Mouse (Mus musculus) bone marrow, adult 2 months (tissue): Measurements from ENCODE around the gene Phyhd1. TPM values are rescaled to one million over a fixed set of nuclear protein-coding genes. Genes with fewer than 3 reads are reported as not detected.

Source experiments
- H3K27ac ChIP-seq: fragments of 200-500 bp; 2 replicates; pipeline ENCODE4 v1.5.1; 2012; ENCODE audit warnings: low read depth, mild to moderate bottlenecking, control low read depth, inconsistent platforms, low read length; ENCODE audit not compliant: control insufficient read depth, poor library complexity, insufficient read depth
- H3K4me1 ChIP-seq: fragments of 200-500 bp; 2 replicates; pipeline ENCODE4 v1.6.1; 2011; ENCODE audit warnings: low read length; ENCODE audit not compliant: control insufficient read depth, insufficient read depth
- H3K4me3 ChIP-seq: fragments of 200-500 bp; replicated peaks from 2 replicates; pipeline ENCODE3; 2011; ENCODE audit warnings: mild to moderate bottlenecking, low read depth, low read length, control low read depth; ENCODE audit not compliant: control insufficient read depth
- CTCF ChIP-seq: fragments of 200-500 bp; IDR thresholded peaks from 2 replicates; pipeline ENCODE4 v1.5.1; 2011; ENCODE audit warnings: low read length, control low read depth; ENCODE audit not compliant: control insufficient read depth, insufficient read depth
- POLR2A ChIP-seq: fragments of 200-500 bp; IDR thresholded peaks from 2 replicates; pipeline ENCODE4 v1.6.1; 2011; ENCODE audit warnings: low read depth, mild to moderate bottlenecking, control low read depth, low read length, borderline replicate concordance; ENCODE audit not compliant: control insufficient read depth
- WGBS: fragments of 180-500 bp; shearing (Covaris S2); methylation state at CpG from one replicate; pipeline ENCODE4 v1.1.7; 2018; 5-methylcytosine and 5-hydroxymethylcytosine counted together
- polyA plus RNA-seq: library from polyadenylated mRNA; stranded (reverse); fragments of >200 nt; gene quantifications from 2 replicates; pipeline ENCODE4 v1.2.4, GENCODE M21; 2011; ENCODE audit warnings: low replicate concordance; ENCODE audit not compliant: missing spikeins, insufficient read depth, insufficient read length

Gene Phyhd1
- polyA plus RNA-seq, 1 experiment = 23.0 TPM

DNA sequence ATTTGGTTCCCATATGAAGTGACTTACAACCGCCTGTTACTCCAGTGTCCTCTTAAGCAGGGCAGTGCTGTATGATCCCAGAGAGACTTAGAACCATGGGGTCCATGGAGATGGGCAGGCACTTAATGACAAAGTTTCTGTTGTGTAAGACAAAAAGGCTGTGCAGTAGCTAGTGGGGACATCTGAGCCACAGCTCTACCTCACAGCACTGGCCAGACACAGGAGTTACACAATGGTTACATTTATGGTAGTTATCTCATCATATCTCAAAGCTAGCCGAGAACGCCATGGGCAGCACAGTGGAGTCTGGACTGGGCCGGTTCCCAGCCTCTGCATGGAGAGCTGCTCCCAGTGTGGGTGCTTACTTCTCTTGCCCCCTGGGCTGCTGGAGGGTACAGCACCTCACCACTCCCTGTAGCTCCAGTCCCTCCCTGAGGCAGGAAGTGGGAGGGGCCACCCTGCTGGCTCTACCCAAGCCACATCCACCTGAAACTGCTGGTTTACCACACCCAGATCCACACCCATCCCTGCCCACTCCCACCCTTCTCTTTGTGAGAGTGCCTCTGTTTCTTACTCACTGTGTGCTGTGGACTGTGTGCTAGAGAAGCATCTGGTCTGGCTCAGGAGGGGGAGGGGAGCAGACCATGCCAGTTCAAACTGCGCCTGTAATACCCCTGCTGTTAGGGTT is 14.4 kb upstream of the Phyhd1 start:
- 28% methylated on average over 5 of the region's 5 CpGs for WGBS
- TF ChIP-seq POLR2A (peak; percentile 55; the same call in 1 of the 2 replicates), CTCF (no peak)
- no peak overlapping the region for H3K4me3 ChIP-seq
- peak overlapping the region; percentile 78 for H3K27ac ChIP-seq
- H3K4me1 ChIP-seq = peaks cover 15% of the 10 kb centered on the region

DNA sequence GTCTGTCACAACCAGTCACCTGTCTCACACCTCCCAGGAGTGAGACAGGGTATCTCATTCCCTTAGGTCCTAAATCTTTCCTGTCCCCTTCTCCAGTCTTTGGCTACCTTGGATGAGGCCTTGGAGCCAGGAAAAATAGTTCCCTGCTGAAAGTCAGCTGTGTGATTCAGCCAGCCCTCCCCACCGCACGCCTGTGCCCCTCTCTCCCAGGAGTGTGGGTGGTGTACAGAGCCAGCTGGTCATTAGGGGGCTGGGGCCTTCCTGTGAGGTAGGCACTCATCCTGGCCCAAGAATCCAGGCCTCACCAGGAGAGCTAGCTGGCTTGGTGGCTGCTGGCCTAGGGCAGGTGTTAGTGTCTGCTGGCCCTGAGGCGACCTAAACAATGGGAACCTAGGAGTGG is 13.5 kb upstream of the Phyhd1 start:
- WGBS = 71% methylated on average over 3 of the region's 3 CpGs
- TF ChIP-seq POLR2A = no peak
- TF ChIP-seq CTCF = no peak
- Histone ChIP-seq H3K4me3 (no peak overlapping the region), H3K4me1 (peaks cover 15% of the 10 kb centered on the region), H3K27ac (peak overlapping the region; percentile 78)

DNA sequence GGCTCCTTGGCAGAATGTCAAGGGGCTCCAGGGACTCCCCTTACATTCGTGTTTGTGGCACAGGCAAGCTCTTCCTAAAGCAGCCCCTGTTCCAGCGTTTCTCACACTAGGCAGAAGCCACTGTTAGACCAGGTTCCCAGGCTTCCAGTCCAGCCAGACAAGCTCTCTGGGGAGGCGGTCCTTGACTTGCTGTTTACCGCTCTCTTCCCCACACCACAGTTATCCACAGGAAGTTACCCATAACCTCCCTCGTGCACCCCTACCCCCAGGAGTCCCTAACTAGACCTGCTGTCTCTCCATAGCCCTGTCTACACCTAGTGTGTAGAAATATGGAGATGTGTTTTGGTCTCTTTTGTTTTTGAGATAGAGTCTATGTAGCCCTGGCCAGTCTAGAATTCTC is 12.2 kb upstream of the Phyhd1 start:
- Histone ChIP-seq H3K4me3 (no peak overlapping the region), H3K27ac (no peak overlapping the region), H3K4me1 (peaks cover 17% of the 10 kb centered on the region)
- TF ChIP-seq POLR2A (no peak), CTCF (no peak)
- 17% methylated on average over 5 of the region's 5 CpGs for WGBS

DNA sequence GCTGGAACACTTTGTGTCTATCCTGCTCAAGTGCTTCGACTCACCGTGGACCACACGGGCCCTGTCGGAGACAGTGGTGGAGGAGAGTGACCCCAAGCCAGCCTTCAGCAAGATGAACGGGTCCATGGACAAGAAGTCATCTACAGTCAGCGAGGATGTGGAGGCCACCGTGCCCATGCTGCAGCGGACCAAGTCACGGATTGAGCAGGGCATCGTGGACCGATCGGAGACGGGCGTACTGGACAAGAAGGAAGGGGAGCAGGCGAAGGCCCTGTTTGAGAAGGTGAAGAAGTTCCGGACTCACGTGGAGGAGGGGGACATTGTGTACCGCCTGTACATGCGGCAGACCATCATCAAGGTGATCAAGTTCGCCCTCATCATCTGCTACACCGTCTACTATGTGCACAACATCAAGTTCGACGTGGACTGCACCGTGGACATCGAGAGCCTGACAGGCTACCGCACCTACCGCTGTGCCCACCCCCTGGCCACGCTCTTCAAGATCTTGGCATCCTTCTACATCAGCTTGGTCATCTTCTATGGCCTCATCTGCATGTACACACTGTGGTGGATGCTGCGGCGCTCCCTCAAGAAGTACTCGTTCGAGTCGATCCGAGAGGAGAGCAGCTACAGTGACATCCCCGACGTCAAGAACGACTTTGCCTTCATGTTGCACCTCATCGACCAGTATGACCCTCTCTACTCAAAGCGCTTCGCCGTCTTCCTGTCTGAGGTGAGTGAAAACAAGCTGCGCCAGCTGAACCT is 10.2 kb upstream of the Phyhd1 start:
- TF ChIP-seq POLR2A = no peak
- TF ChIP-seq CTCF = no peak
- Histone ChIP-seq H3K4me3 (no peak overlapping the region), H3K4me1 (peaks cover 19% of the 10 kb centered on the region), H3K27ac (no peak overlapping the region)
- WGBS = 96% methylated on average over 42 of the region's 42 CpGs

DNA sequence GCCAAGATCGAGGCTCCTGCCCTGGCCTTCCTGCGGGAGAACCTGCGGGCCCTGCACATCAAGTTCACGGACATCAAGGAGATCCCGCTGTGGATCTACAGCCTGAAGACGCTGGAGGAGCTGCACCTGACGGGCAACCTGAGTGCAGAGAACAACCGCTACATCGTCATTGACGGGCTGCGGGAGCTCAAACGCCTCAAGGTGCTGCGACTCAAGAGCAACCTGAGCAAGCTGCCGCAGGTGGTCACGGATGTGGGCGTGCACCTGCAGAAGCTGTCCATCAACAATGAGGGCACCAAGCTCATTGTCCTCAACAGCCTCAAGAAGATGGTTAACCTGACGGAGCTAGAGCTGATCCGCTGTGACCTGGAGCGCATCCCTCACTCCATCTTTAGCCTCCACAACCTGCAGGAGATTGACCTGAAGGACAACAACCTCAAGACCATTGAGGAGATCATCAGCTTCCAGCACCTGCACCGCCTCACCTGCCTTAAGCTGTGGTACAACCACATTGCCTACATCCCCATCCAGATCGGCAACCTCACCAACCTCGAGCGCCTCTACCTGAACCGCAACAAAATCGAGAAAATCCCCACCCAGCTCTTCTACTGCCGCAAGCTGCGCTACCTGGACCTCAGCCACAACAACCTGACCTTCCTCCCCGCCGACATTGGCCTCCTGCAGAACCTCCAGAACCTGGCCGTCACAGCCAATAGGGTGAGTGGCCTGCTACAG is 9.2 kb upstream of the Phyhd1 start:
- WGBS = 93% methylated on average over 30 of the region's 30 CpGs
- Histone ChIP-seq H3K4me1 (peaks cover 13% of the 10 kb centered on the region), H3K27ac (no peak overlapping the region), H3K4me3 (no peak overlapping the region)
- no peak for TF ChIP-seq CTCF
- no peak for TF ChIP-seq POLR2A

DNA sequence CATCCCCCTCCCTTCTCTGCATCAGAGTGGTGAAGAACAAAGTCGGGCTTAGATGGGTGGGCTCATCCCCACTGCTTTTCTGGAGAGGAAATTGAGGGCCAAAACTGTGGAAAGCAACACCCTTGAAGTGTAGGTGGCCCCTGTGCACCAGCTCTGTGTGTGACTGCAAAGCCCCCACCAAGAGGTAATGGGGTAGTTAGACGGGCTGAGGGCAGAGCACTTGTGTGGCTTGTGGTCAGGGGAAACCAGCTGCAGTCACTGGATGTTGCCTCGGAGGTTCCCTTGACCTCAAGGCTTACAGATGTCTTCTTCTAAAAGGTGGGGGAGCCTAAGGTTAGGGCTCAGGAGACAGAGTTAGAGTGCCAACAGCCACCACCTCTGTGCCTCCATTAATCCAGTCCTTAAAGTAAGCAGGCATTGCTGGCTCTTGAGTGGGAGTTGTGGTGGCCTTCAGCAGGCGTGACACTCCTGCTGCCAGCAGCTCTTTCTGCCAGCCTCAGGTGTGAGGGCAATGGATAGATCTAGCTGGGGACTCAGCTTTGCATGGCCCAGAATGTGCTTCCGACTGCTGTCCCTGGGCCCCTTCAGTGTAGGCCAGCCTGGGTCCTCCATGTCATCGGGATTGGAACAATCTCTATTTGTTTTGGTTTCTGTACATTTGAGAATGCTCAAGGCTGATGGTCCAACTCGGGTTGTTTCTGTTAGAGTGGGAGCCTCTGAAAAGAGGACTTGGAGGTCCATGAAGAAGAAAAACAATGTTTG is 8.1 kb upstream of the Phyhd1 start:
- TF ChIP-seq CTCF (no peak), POLR2A (no peak)
- WGBS = 39% methylated on average over 7 of the region's 7 CpGs
- H3K27ac ChIP-seq = peak overlapping the region; percentile 20; the same call in 1 of the 2 replicates
- no peak overlapping the region for H3K4me3 ChIP-seq
- peaks cover 7% of the 10 kb centered on the region for H3K4me1 ChIP-seq

DNA sequence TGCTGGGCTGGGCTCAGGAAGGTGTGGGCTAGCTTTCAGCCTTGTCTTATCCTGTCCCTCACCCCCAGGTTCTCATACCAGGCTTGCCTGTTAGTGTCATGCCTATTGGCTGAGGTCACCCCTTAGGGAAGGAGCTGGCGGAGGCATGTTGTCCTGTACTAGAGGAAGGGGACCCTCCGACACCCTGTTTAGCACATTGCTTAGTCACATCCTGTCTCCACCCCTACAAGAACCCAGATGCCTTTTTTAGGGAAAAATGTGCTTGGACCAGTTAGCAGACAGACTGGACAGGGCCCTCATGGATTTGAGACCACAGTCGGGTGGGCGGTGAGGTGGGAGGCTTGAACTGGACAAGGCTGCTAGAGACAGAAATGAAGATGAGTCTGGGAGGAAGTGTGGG is 7.4 kb upstream of the Phyhd1 start:
- Histone ChIP-seq H3K27ac (0 out of 2 replicates have a peak overlapping the region, but pooled peaks have one; percentile 7), H3K4me3 (no peak overlapping the region), H3K4me1 (peaks cover 5% of the 10 kb centered on the region)
- WGBS = 41% methylated on average over 4 of the region's 4 CpGs
- TF ChIP-seq CTCF (no peak), POLR2A (no peak)
